Mouse (Mus musculus): ENCODE data around the gene Vegfd. TPM values are rescaled to one million over a fixed set of nuclear protein-coding genes. Genes with fewer than 3 reads are reported as not detected.

Gene Vegfd
- polyA plus RNA-seq, 1 experiment from 2014 or later, result 3.8 TPM

DNA sequence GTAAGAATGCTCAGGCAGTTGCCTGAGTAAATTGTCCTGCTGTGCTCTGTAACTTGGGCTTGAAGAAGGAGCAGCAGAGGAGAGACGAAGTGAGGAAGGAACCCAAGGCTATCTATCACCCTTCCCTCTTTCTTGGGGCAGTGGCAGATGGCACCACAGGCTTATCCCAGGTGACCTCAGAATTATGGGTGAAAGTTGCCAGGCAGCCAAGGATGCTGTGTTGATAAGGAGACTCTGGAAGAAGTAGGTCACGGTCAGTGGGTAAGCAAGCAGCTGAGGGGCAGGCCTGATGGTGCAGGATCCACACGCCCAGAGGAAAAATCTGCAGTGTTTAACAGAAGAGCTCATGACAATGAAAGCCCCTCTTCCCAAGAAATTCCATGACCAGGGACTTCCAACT lies 68.1 kb downstream of the Vegfd start:
- Histone ChIP-seq H3K4me2 (replicated peaks; ENCODE audit: low read depth, low read length) (no peak overlapping the region), H3K4me1 (ENCODE audit: control insufficient read depth, insufficient read depth, low read length) (no peaks in the 10 kb centered on the region), H3K27me3 (ENCODE audit: control insufficient read depth, insufficient read depth, low read length) (no peaks in the 10 kb centered on the region), H3K9ac (replicated peaks; ENCODE audit: low read depth, low read length) (no peak overlapping the region), H3K36me3 (ENCODE audit: control insufficient read depth, insufficient read depth, low read length) (no peaks in the 10 kb centered on the region), H3K27ac (ENCODE audit: low read length) (no peak overlapping the region), H3K9me3 (ENCODE audit: control insufficient read depth, low read depth, low read length) (no peaks in the 10 kb centered on the region), H3K4me3 (ENCODE audit: low read depth, low read length) (no peak overlapping the region)
- no peak for ATAC-seq (ENCODE audit: insufficient number of reproducible peaks, insufficient read depth, low FRiP score, low read depth)
- 67% methylated on average over 3 of the region's 3 CpGs for WGBS

DNA sequence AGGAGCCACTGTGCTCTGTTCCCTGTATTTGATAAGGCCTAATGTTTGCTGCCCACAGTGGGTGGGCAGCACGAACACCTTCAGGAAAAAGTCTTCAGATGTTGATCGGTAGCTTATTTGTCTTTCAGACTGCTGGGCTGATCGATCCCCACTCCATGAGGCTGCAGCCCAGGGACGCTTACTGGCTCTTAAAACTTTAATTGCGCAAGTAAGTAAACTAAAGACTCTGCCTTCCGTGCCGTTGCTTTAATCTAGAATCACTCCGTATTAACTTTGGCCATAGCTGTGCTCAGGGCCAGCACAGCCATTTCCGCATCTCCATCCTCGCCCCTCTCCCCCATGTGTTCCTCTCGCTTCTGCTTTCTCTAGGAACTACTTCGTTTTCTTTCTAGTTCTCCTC lies 72.4 kb downstream of the Vegfd start:
- no peaks in the 10 kb centered on the region for H3K4me1 ChIP-seq (ENCODE audit: control insufficient read depth, insufficient read depth, low read length)
- no peaks in the 10 kb centered on the region for H3K36me3 ChIP-seq (ENCODE audit: control insufficient read depth, insufficient read depth, low read length)
- no peak for ATAC-seq (ENCODE audit: insufficient number of reproducible peaks, insufficient read depth, low FRiP score, low read depth)
- no peak overlapping the region for H3K4me2 ChIP-seq (replicated peaks; ENCODE audit: low read depth, low read length)
- no peak overlapping the region for H3K9ac ChIP-seq (replicated peaks; ENCODE audit: low read depth, low read length)
- 76% methylated on average over 12 of the region's 12 CpGs for WGBS
- no peaks in the 10 kb centered on the region for H3K9me3 ChIP-seq (ENCODE audit: control insufficient read depth, low read depth, low read length)
- H3K4me3 ChIP-seq (ENCODE audit: low read depth, low read length), result no peak overlapping the region
- no peak overlapping the region for H3K27ac ChIP-seq (ENCODE audit: low read length)
- no peaks in the 10 kb centered on the region for H3K27me3 ChIP-seq (ENCODE audit: control insufficient read depth, insufficient read depth, low read length)

DNA sequence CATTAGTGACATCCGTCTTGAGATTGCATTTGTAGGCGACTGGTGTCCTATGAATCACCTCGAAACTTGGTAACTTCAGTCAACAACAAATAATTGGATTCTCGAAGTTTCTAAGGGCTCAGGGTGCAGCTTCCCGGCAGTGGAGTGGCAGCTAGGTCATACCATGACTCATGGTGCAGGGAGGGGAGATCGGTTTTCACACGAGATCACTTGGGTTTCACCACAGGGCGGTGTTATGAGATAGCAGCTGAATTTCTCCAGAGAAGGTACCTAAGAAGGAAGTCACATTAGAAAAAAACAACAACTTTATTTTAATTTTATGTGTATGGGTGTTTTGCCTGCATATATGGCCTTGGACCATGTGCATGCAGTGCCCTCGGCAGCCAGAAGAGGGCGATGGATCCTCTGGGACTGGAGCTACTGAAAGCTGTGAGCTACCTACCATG lies 73.0 kb downstream of the Vegfd start:
- Histone ChIP-seq H3K27me3 (ENCODE audit: control insufficient read depth, insufficient read depth, low read length) (no peaks in the 10 kb centered on the region), H3K9ac (replicated peaks; ENCODE audit: low read depth, low read length) (no peak overlapping the region), H3K27ac (ENCODE audit: low read length) (no peak overlapping the region), H3K4me1 (ENCODE audit: control insufficient read depth, insufficient read depth, low read length) (no peaks in the 10 kb centered on the region), H3K4me3 (ENCODE audit: low read depth, low read length) (no peak overlapping the region), H3K4me2 (replicated peaks; ENCODE audit: low read depth, low read length) (no peak overlapping the region), H3K9me3 (ENCODE audit: control insufficient read depth, low read depth, low read length) (no peaks in the 10 kb centered on the region), H3K36me3 (ENCODE audit: control insufficient read depth, insufficient read depth, low read length) (no peaks in the 10 kb centered on the region)
- no peak for ATAC-seq (ENCODE audit: insufficient number of reproducible peaks, insufficient read depth, low FRiP score, low read depth)
- WGBS, result 70% methylated on average over 10 of the region's 10 CpGs

DNA sequence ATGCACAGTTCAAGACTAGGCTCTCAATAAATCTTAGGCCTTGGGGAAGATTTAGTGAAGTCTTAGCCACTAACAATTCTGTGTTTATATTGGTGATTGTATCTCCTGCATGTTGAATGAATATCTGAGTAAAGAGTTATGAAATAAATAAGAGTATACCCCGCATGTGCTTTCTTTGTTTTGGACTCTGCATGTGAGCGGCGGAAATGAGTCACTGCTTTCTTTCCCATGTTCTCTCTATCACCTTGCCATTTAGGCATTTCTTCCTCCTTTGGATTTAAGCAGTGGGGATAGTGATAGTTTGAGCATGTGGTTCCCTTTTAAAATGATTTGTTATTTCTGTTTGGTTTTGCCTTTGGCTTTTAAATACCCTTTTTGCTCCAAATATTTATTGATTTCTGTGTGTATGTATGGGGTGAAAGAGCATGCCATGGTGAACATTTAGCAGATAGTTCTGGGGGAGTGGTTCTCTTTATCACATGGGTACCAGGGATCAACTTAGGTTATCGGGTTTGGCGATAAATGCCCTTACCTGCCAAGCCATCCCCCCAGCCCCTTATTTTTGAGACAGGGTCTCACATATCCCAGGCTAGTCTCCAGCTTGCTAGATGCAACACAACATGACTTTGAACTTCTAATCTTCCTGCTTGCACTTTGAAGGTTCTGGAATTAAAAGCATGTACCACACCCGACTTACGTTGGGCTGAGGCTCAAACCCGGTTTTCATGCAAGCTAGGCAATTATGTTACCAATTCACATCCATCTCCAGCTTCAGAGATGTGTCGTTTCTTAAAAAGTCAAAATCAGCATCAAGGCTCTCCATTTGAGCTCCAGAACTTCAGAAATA lies 73.9 kb downstream of the Vegfd start:
- WGBS, result 81% methylated on average over 9 of the region's 9 CpGs
- Histone ChIP-seq H3K27ac (ENCODE audit: low read length) (no peak overlapping the region), H3K9me3 (ENCODE audit: control insufficient read depth, low read depth, low read length) (no peaks in the 10 kb centered on the region), H3K4me2 (replicated peaks; ENCODE audit: low read depth, low read length) (no peak overlapping the region), H3K4me3 (ENCODE audit: low read depth, low read length) (no peak overlapping the region), H3K27me3 (ENCODE audit: control insufficient read depth, insufficient read depth, low read length) (no peaks in the 10 kb centered on the region), H3K36me3 (ENCODE audit: control insufficient read depth, insufficient read depth, low read length) (no peaks in the 10 kb centered on the region), H3K4me1 (ENCODE audit: control insufficient read depth, insufficient read depth, low read length) (no peaks in the 10 kb centered on the region), H3K9ac (replicated peaks; ENCODE audit: low read depth, low read length) (no peak overlapping the region)
- ATAC-seq (ENCODE audit: insufficient number of reproducible peaks, insufficient read depth, low FRiP score, low read depth), result no peak

DNA sequence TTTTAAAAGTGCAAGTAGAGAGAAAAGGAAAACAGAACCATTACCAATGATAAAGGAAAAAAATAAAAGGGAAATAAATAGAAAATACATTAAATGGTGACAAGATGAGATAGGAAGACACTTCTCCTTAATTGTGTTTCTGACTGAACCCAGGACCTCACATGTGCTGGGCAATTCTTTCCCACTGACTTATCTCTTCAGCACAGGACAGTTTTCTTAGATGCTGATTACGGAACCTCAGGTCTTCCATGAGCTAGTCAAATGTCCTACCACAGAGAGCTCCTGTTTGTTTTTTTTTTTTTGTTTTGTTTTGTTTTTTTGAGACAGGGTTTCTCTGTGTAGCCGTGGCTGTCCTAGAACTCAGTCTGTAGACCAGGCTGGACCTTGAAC lies 74.5 kb downstream of the Vegfd start:
- ATAC-seq (ENCODE audit: insufficient number of reproducible peaks, insufficient read depth, low FRiP score, low read depth), result no peak
- no peaks in the 10 kb centered on the region for H3K9me3 ChIP-seq (ENCODE audit: control insufficient read depth, low read depth, low read length)
- 72% methylated on average over 2 of the region's 2 CpGs for WGBS
- H3K36me3 ChIP-seq (ENCODE audit: control insufficient read depth, insufficient read depth, low read length), result no peaks in the 10 kb centered on the region
- no peak overlapping the region for H3K27ac ChIP-seq (ENCODE audit: low read length)
- H3K9ac ChIP-seq (replicated peaks; ENCODE audit: low read depth, low read length), result no peak overlapping the region
- no peaks in the 10 kb centered on the region for H3K27me3 ChIP-seq (ENCODE audit: control insufficient read depth, insufficient read depth, low read length)
- no peak overlapping the region for H3K4me3 ChIP-seq (ENCODE audit: low read depth, low read length)
- H3K4me1 ChIP-seq (ENCODE audit: control insufficient read depth, insufficient read depth, low read length), result no peaks in the 10 kb centered on the region
- no peak overlapping the region for H3K4me2 ChIP-seq (replicated peaks; ENCODE audit: low read depth, low read length)

DNA sequence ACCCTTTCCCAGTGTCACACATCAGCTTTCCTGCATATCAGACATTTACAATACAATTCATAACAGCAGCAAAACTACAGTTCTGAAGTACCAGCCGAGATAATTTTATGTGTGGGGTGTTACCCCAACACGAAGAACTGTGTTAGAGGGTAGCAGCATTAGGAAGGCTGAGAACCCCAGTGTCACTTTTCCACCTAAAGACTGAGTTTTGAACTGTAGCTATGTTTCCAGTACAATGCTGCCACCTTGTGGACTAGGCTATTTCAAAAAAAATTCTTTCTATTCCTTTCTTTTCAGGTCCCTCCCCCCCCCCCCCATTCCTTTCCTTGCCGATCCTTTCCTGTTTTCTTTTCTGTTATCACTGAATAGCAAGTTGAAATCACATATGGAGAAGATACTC lies 76.0 kb downstream of the Vegfd start:
- Histone ChIP-seq H3K4me1 (ENCODE audit: control insufficient read depth, insufficient read depth, low read length) (no peaks in the 10 kb centered on the region), H3K27me3 (ENCODE audit: control insufficient read depth, insufficient read depth, low read length) (no peaks in the 10 kb centered on the region), H3K9me3 (ENCODE audit: control insufficient read depth, low read depth, low read length) (no peaks in the 10 kb centered on the region), H3K9ac (replicated peaks; ENCODE audit: low read depth, low read length) (no peak overlapping the region), H3K36me3 (ENCODE audit: control insufficient read depth, insufficient read depth, low read length) (no peaks in the 10 kb centered on the region), H3K27ac (ENCODE audit: low read length) (no peak overlapping the region), H3K4me2 (replicated peaks; ENCODE audit: low read depth, low read length) (no peak overlapping the region), H3K4me3 (ENCODE audit: low read depth, low read length) (no peak overlapping the region)
- whole genome bisulfite sequencing, result 38% methylated on average over 3 of the region's 3 CpGs
- no peak for ATAC-seq (ENCODE audit: insufficient number of reproducible peaks, insufficient read depth, low FRiP score, low read depth)

Other genes with a start within 250 kb of the Vegfd start
- gene Ace2, start 234.0 kb upstream of the Vegfd start, polyA plus RNA-seq (2014; fragmentation: Nextera tagmentation; extraction: Ambion mirVana), result 1.4 and 2.5 TPM in 2 replicates
- gene Bmx, start 115.2 kb upstream of the Vegfd start, polyA plus RNA-seq (2014; fragmentation: Nextera tagmentation; extraction: Ambion mirVana), result 0.26 and 0.43 TPM in 2 replicates
- gene Pir, start 104.0 kb upstream of the Vegfd start, polyA plus RNA-seq (2014; fragmentation: Nextera tagmentation; extraction: Ambion mirVana), result 11.9 and 12.4 TPM in 2 replicates
- 11.7 and 12.0 TPM in 2 replicates for gene Piga, start 46.4 kb downstream of the Vegfd start, polyA plus RNA-seq (2014; fragmentation: Nextera tagmentation; extraction: Ambion mirVana)
- gene Asb11, start 63.6 kb downstream of the Vegfd start, polyA plus RNA-seq (2014; fragmentation: Nextera tagmentation; extraction: Ambion mirVana), result not detected in 2 replicates
- gene Asb9, start 132.9 kb downstream of the Vegfd start, polyA plus RNA-seq (2014; fragmentation: Nextera tagmentation; extraction: Ambion mirVana), result not detected in 2 replicates

Measured in stomach, embryonic 14.5 days (tissue).